Mouse (Mus musculus) testis, adult 2 months (tissue): ENCODE measurements around the gene Dnah14.

ENCODE experiments used
- CTCF ChIP-seq: fragments of 200-500 bp; IDR thresholded peaks from 2 replicates; pipeline ENCODE4 v1.5.1; 2012; ENCODE audit warnings: low read depth, mild to moderate bottlenecking, inconsistent platforms, low read length, moderate library complexity; ENCODE audit not compliant: control insufficient read depth, insufficient read depth, insufficient replicate concordance
- POLR2A ChIP-seq: fragments of 200-500 bp; IDR thresholded peaks from 2 replicates; pipeline ENCODE4 v1.6.1; 2012; ENCODE audit warnings: low read depth, mild to moderate bottlenecking, inconsistent platforms, low read length, moderate library complexity; ENCODE audit not compliant: control insufficient read depth

GRCm38 (mm10) chr1:181841396-181841795 lies 265.0 kb downstream of the Dnah14 start:
- TF ChIP-seq POLR2A (no peak), CTCF (no peak)
